Mouse (Mus musculus): ENCODE data around the gene Chd5.

GRCm38 (mm10) chr4:152333587-152333986 lies 4.9 kb upstream of the Chd5 start:
- no peak for TF ChIP-seq CTCF (IDR thresholded peaks at IDR 0.05; ENCODE audit: control insufficient read depth, insufficient read depth, insufficient replicate concordance, low read depth, low read length)
- no peak for TF ChIP-seq POLR2A (IDR thresholded peaks at IDR 0.05; ENCODE audit: control insufficient read depth, low read depth, low read length)
